Mouse (Mus musculus): Measurements from ENCODE around the gene Izumo1r. TPM values are rescaled to one million over a fixed set of nuclear protein-coding genes. Genes with fewer than 3 reads are reported as not detected.

The Izumo1r gene
- total RNA-seq, 1 experiment from 2014 or later: not detected

DNA sequence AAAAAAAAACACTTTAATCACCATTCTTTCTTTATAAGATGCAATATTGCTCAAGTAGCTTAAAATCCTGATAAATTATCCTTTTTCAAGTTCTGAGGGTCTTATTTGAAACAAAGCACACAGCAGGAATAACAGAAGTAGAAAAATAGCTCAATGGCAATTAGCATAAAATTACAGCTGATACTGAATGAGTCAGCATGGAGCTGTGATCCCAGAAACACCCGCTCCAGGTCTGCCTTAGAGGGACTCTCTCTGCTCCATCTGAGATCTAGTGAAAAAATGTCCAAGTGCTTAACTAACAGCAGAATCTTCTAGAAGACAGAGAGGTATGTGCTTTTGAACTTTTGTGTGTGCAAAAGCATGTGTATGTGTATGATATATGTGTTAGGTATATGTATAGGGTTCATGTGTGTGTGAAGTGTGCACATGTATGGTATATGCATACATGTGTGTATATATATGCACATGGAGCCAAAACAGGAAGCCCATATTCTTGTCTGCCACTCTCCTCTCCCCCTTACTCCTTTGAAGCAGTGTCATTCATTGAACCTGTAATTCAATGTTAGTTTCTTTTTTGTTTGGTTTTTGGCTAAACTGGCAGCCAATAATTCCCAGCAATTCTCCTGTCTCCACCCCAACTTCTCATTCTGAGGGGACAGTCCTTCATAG, 55.3 kb downstream of the Izumo1r start:
- no peak for ATAC-seq (replicated peaks in 1 of 2; ENCODE audit: insufficient read depth in 1 of 2, low FRiP score in 2 of 2, low TSS enrichment in 1 of 2, low read depth in 1 of 2, poor library complexity in 2 of 2, severe bottlenecking in 2 of 2)

DNA sequence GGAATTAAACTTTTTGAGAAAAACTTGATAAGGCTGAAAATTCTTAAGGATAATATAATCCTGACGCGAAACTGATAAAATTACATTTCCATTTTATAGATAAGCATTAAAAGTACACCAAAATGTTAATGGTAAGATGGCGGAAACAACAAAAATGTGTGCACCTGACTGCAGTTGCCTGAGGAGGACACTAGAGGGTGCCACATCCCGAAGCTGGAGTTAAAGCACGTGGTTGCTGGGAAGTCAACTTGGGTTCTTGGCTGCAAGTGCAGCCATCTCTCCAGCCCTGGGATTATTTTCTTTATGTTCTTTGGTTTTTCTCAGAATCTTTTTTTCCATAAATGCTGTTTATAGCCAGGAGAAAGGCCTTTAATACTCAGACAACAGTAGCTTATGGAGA, 57.3 kb downstream of the Izumo1r start:
- peak in 1 of 2 experiments; percentile 29; a peak in 1 of 4 replicates for ATAC-seq (replicated peaks in 1 of 2; ENCODE audit: insufficient read depth in 1 of 2, low FRiP score in 2 of 2, low TSS enrichment in 1 of 2, low read depth in 1 of 2, poor library complexity in 2 of 2, severe bottlenecking in 2 of 2)

DNA sequence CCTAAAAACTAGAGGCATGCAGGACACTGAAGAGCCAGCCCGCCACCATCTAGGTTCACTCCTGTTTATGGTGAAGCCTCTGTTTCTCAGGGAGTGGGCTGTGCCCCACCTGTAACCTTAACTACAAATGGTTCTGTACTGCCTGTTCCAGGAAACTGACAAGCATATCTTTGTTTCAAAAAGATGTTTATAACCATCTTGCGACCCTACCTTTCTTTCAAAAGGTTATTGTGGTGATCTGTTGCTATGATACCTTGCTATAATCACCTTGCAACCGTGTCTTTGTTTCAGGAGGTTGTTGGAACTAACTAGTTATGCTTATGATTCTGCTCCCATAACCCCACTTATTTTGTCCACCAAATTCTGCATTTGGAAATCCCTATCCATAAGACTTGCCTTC, 59.8 kb downstream of the Izumo1r start:
- ATAC-seq (replicated peaks in 1 of 2; ENCODE audit: insufficient read depth in 1 of 2, low FRiP score in 2 of 2, low TSS enrichment in 1 of 2, low read depth in 1 of 2, poor library complexity in 2 of 2, severe bottlenecking in 2 of 2): no peak

DNA sequence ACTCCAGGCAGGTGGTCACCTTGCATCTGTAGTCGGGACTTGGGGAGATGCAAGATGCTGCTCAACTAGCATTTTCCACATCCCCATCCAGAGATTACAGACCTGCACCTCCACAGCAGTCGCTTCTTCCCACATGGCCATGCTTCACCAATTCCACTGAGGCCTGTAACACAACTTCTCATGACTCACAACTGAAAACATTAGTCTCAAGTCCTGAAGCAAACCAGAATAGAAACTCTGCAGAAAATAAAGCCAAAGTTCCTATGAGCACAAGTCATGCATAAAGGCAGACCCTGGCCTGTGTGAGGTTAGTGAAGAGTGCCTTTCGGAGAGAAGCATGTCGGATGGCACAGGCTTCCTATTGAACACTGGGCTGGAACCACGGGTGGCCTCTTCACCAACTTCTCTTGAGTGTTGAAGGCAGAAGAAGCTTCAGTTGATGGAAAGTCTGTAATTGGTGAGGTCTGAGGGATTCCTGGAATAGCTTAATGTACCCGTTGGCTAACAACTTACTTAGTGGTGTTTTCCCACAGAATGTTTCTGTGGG, 60.4 kb downstream of the Izumo1r start:
- ATAC-seq (replicated peaks in 1 of 2; ENCODE audit: insufficient read depth in 1 of 2, low FRiP score in 2 of 2, low TSS enrichment in 1 of 2, low read depth in 1 of 2, poor library complexity in 2 of 2, severe bottlenecking in 2 of 2): no peak

DNA sequence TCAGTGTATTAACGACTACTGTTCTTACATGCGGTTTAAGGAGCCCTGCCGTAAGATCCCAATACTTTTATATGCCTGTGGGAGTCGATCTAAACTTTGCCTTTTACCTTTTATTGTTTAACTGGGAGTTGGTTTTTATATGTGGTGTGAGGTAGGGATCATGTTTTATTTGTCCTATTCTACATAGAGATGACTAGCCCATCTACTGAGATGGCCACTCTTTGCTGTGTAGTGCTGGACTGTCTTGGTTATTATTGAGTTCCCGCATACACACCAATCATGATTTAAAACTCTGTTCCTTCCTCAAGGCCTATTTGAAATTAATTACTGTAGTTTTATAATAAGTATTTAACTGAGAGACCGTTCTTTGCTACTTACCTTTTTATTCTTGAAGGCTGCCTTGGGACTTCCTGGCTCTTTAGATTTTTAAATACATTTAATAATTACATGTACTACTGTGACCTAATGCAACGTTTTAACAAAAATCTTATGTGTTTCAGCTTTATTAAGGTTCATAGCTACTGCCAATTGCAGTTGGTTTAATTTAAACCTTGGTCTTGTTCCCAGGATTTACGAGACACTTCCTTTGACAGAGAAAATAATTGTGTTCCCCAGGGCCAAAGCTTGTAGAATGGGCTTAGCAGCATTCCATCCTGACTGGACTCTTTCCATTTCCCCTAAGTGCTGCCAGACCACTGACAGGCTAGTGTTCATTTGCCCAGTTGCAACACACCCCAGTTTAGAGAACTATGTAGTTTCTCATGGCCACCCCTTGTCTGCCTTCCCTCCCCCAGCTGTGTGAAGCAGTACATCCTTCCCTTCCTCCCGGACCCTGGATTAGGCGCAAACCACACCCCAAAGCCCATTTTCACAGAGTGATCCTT, 61.6 kb downstream of the Izumo1r start:
- 0 out of 4 replicates have a peak, but pooled peaks of 1 of the 2 experiments have one; percentile 17 for ATAC-seq (replicated peaks in 1 of 2; ENCODE audit: insufficient read depth in 1 of 2, low FRiP score in 2 of 2, low TSS enrichment in 1 of 2, low read depth in 1 of 2, poor library complexity in 2 of 2, severe bottlenecking in 2 of 2)

DNA sequence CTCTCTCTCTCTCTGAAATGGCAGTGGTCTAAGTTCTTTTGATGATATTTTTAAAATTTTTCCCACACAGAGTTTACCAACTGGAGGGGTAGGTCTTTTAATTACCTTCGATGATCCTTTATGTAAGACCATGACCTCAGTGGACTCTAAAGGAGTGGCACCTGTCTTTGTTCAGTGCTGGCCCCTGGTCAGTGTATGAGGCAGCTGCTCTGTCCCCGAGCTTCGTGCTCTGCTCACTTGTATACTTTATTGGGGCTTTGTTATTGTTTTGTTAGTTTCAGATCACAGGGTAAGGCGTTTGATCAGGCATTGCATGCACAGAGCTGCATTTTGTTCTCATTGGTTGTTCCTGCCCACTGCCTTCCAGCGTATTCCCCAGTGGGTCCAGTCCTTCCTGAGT, 63.8 kb downstream of the Izumo1r start:
- ATAC-seq (replicated peaks in 1 of 2; ENCODE audit: insufficient read depth in 1 of 2, low FRiP score in 2 of 2, low TSS enrichment in 1 of 2, low read depth in 1 of 2, poor library complexity in 2 of 2, severe bottlenecking in 2 of 2): no peak

DNA sequence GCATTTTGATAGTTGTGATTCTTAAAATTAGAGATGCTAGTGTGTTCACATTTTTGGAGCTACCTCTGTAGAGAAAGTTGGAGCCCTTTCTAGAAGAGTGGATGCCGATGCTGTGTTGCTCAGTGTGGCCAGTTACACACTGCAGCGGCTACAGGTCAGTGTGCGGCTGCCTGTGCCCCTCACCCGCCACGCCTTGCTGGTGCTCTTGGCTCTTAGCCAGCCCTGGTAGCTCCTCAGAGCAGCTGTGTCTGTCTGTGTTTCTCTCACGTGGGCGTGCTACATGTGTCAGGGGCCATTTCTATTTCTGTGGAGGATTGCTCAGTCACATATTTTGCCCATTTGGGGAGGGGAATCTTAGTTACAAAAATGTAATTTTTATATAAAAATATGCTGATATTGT, 64.2 kb downstream of the Izumo1r start:
- no peak for ATAC-seq (replicated peaks in 1 of 2; ENCODE audit: insufficient read depth in 1 of 2, low FRiP score in 2 of 2, low TSS enrichment in 1 of 2, low read depth in 1 of 2, poor library complexity in 2 of 2, severe bottlenecking in 2 of 2)

Other genes with a start within 250 kb of the Izumo1r start
- gene Piwil4, start 163.2 kb downstream of the Izumo1r start, total RNA-seq (2017): 0.35 TPM in 1 of 2 replicates, not detected in the other
- 3.1 and 5.3 TPM in 2 replicates for gene Fut4, start 151.6 kb downstream of the Izumo1r start, total RNA-seq (2017)
- gene 1700012B09Rik, start 132.9 kb downstream of the Izumo1r start, total RNA-seq (2017): 4.6 TPM in 1 of 2 replicates, not detected in the other
- 63.4 and 89.8 TPM in 2 replicates for gene Mre11a, start 119.3 kb downstream of the Izumo1r start, total RNA-seq (2017)
- gene Ankrd49, start 119.1 kb downstream of the Izumo1r start, total RNA-seq (2017): 46.8 and 71.5 TPM in 2 replicates
- not detected in 2 replicates for gene Gpr83, start 43.7 kb downstream of the Izumo1r start, total RNA-seq (2017)
- 19.4 and 33.1 TPM in 2 replicates for gene Panx1, start 141.5 kb upstream of the Izumo1r start, total RNA-seq (2017)
- gene Hephl1, start 208.2 kb upstream of the Izumo1r start, total RNA-seq (2017): not detected in 2 replicates

All from hematopoietic stem cell, adult 5-6 weeks (primary cell).